Mouse (Mus musculus) CD4-positive, CD25-positive, alpha-beta regulatory T cell, adult 4 months (primary cell): Measurements from ENCODE around the gene Mocs2. TPM values are rescaled to one million over a fixed set of nuclear protein-coding genes. Genes with fewer than 3 reads are reported as not detected.

Experiments used
- ATAC-seq: one replicate; pipeline ENCODE4 v1.8.0; 2017
- polyA plus RNA-seq, 2 experiments: library from polyadenylated mRNA; unstranded; fragments of 100-300 nt; shearing (Covaris generic); gene quantifications; one replicate each; pipeline ENCODE4 v1.2.1; 2017

Gene Mocs2
- 10 to 100 TPM; 47.6 to 51.0 TPM for polyA plus RNA-seq

DNA sequence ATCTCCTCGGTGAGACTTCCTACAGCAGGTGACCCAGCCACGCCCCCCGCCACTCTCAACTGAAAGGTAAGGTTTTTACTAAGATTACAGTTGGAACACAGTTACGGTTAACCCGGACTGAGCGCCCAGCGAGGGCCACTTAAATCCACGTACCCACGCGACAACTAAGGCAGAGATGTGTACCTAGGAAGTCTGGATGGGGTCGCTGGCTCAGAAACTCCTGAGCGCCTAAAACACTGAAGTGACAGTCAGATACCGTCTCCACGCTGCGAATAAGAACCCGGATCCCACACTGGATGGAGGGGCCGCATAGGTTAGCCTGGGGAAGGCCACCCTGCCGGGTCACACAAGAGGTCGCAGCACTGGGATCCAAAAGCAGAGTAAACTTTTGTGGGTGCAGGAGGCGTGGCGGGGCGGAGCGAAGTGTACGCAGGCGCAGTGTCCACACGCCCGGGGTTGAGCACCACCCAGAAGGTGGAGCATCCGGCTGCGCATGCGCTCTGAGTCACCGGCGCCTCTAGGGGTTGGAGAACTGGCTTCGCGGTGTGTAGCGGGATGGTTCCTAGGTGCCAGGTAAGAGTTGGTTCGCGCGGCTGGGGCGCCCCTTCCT is at the start of gene Mocs2:
Gene Mocs2, plus strand, starts transcription at position 486 of the 610 bp plus-strand sequence.
- peak; percentile 95 for ATAC-seq

DNA sequence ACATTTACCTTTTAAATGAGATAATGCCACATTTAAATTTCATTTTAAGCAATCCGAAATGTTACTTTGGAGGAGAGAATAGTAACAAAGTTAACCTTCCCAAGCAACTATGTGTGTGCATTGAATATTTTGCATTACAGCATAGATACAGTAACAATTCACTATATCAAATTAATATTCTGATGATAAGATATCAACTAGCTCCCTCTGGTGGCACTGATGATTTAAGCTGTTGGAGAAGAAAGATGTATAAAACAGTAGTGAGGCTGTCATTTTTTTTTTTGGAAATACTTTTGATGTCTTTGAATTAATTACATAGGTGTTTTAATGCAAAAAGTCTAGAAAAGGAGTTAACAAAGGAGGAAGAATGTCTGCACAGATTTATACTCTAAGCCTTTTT is 26.5 kb upstream of the Mocs2 start:
- no peak for ATAC-seq

DNA sequence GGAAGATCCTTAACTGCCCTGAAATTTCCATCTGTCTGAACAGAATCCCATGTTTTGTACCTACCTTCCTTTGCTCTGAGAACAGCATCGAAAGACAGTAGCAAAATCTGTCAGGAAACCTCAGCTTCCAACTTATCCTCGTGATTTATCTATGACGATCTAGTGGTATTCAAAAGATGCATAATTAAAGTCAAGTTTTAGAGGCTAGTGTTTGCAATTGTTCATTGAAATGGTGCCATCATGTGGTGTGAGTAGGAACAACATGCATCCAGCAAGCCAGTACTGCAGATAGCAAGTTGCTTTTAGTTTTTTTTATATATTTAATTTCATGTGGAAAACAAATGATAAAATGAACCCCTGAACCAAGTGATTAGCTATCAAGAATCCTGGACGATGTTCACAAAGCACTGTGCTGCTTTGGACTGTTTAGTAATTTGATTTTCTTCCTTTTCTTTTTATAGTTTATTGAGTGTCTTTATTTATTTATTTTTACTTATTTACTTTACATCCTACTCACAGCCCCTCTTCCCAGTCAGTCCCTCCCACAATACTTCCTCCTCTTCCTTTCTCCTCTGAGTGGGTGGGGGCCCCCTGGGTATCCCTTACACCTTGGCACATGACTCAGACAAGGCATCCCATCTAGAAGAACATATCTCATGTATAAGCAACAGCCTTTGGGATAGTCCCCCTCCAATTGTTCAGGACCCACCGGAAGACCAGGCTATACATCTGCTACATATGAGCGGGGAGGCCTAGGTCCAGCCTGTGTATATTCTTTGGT is 24.6 kb upstream of the Mocs2 start:
- ATAC-seq = peak; percentile 43

DNA sequence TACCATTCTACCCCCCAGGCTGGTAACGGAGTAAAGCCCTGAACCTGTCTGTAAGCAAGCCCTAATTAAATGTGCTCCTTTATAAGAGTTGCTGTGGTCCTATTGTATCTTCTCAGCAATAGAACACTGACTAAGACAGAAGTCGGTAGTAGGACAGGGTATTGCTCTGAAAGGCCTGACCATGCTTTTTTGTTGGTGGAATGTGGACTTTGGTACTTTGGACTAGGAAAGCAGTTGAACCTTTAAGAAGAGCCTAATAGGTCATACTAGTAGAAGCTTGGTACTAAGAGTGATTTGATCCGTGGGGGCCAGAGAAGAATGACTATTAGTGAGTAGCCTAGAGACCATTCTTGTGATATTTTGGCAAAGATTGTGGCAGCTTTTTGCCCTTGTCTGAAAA is 16.2 kb upstream of the Mocs2 start:
- ATAC-seq = no peak

DNA sequence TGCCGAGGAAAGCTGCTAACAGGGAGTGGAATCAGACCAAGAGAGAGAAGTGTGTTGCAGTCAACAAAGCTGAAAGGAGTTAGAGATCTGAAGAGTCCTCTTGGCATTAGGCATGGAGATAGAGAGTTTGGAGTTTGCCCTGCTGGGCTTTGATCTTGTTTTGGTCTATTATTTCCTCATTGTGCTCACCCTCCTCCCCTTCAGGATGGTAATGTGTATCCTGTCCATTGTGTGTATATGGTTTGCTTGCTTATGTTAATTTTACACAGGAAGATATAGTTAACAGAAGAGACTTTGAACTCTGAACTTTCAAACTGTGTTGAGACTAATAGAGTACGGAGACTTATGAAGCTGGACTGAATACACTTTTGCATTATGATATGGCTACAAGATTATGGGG is 15.1 kb upstream of the Mocs2 start:
- no peak for ATAC-seq

DNA sequence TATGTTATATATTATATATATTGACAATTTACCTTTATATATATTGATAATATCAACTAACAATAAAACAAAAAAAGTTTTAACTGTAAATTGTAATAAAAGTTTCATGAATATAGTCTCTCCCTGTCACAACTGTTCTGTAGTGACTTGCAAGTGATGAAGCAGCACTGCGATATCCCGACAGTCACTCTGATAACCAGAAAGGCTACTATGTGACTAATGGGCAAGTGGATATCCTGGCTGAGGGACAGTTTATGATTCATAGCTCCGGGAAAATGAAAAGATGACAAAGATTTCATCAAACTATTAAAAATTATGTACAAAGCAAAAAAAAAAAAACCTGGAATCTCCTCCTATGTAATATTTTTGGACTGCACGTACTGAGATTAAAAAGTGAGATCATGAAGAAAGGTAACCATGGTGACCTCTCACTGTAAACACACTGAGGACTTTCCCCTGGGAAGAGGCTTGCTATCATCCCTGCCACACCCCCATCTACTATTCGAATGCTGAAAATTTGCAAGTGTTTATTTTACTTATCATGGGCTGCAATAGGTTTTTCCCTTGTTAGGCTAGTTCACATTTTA is 8.3 kb upstream of the Mocs2 start:
- no peak for ATAC-seq

DNA sequence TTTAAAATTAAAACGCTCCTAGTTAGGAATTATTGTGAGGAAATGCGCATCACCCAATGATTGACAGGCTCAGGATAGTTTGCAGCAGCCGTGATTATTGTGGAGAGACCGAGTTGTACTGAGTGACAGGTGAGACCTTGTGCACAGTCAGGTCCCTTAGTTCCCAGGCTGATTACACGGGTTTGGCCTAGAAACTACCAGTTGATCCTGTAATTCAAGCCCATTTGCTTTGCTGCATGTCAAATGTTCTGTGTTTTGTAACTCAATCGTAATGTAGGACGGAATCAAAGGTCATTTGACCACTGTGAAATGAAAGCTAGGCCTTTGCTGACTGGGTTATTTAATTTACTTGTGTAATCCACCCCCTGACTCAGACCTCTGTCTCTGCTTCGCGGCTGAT is 477 bp downstream of the Mocs2 start:
- ATAC-seq = peak; percentile 40

DNA sequence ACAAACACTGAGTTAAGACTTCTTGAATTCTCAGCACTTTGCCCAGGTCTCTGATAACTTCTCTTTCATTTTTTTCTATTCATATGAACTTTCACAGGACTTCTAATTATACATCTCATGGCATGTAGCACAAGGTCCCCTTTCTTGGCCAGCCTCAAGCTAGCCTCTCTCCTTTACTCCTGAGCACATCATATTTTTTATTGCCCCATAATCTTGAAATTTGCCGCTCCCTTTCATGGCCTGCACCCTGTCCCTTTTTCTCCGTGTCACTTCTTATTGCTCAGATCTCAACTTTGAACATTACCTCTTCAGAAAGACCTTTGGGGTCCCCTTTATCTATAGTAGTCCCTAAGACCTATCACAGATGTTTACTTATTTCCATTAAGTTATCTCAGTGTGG is 4.8 kb downstream of the Mocs2 start:
- ATAC-seq = no peak

DNA sequence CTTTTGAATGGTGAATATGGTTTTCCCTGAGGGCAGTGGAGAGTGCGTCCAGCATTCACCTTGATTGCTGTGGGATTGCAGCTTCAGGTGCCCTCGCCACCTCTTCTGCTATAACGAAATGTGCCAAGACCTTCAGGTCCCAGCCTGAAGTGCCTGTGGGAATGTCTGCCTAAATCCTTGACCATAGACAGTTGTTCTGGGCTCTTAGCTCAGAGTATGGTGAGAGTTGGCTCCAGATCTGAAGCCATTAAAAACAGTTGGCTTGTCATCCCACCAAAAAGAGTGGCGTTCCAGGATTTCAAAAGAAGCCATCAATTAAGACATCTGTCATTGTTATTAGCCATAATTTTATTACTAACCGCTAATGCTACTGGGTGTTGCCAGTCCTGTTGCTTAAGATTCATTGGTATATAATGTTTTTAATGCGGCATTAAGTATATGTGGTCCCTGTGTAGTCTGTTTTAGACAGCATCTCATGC is 7.4 kb downstream of the Mocs2 start:
- no peak for ATAC-seq

DNA sequence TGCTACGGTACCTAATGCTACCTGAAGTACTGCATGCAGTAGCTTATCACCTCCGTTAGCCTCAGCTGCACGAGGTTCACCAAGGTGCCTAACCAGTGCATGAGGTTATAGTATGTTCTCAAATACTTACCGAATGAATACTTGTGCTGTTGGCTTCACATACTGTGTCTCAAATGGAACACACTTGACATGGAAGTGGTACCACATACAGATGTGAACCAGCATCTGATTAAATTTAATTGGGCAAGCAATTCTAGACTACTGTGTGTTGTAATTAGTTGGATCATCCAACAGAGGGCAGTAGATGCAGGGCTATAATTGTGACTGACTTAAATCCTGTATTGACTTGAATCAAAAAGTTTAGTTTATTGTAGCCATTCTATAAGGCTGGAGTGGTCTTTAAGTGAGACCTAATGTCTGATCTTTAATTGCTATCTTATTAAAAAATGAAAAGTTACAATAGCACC is 13.4 kb downstream of the Mocs2 start:
- ATAC-seq = peak; percentile 86

DNA sequence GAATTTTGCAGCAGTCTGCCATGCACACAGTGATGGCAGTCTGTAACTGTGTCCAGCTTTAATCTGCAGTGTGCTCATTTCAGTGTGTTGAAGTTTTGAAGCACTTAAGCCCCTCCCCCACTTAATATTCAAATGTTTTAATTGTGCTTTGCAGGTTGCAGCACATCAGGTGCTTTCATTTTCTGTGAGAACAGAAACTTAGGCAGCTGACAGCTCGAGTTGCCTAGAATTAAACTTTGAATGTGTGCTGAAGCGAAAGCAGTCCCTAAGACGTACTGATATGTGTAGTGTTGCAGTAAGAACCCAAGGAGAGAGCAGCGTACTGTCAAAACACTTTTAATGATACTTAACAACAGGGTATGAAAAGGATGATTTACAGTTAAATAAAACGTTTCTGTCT is 14.7 kb downstream of the Mocs2 start:
- peak; percentile 53 for ATAC-seq

DNA sequence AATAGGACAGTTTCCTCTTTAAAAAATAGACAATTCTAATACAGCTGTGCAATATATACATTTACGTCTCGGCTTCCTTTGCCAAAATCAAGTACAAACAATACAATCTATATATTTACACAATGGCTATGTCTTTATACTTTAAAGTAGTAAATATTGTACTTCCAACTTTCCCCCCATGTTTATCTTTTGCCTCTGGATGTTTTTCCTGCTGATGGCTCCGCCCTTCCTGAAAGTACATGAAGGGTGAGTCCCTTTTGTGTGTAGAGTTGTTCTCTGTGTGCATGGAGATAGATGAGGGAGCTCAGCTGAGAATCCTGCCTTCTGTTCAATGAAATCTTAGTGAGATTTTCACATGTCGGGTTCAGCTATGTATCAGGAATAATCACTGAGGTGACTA is 15.3 kb downstream of the Mocs2 start:
- no peak for ATAC-seq

DNA sequence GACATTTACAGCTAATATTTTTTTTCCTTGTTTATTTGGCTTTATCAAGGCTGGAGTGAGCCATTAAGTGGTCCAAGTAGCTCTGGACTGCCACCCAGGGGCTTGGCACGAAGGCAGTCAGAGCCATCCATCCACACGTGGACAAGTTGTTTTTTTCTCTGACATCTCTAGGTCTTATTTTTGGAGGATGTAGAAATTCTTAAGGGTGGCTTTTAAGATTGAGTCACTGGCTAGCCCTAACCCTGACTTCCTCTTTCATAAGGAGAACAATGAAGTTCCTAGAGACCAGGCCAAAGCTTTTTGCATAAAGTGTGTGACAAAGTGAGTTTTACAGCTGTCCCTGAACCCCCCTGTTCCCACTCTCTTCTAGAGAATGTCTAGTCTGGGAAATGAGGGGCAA is 16.5 kb downstream of the Mocs2 start:
- ATAC-seq = no peak

DNA sequence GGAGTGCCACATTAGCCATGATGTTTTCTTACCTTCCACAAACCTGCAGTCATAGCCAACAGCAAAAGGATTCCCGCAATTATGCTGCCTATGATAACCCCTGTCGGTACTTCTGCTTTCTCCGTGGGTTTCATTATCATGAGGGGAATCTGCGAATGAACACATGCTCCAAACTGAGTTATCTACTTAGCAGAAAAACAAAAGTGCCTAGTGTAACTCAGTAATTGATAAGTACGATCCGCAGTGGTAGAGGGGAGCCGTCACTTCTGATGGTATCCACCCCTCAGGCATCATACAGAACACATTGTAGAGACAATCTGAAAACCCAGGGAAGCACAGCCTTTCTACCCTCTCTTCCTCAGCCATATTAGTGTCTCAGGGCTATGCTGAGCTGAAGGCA is 19.0 kb downstream of the Mocs2 start:
- no peak for ATAC-seq

DNA sequence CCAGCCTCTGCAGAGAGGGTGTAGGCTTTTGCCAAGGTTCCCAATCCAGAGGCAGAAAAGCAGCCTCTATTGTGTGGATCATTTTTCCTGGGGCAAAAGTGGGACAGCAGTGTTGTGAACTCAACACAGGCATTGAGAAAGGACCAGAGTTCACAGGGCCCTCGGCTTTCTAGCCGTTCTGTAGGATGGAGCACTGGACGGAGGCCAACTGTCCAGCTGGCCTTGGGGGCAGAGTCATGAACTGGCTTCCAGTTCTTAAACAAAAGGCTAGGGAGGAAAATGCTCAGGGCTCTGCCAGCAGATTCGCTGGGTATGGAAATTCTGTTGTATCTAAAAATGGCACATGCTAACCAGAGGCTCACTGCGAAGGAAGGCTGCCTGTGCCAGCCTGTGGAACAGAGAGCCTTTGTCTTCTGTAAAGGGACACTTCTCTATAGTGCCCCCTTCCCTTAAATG is 20.5 kb downstream of the Mocs2 start:
- ATAC-seq = no peak

DNA sequence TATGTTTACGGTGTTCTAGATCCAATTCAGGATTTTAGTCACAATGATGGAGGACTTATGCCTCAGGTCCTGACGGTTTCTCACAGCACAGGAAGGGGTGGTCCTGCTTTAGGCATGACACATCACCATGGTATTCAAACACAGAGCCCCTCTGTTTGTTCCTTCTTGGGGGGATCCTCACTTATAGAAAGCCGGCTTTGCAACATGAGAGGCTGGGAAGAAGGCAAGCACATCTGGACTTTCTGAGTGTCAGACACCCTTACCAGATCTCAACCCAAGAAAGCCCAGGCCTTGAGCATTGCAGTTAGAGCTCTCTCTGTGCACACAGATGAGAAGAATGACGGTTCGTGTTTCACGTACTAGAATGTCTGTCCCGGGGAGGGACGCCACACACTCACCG is 21.1 kb downstream of the Mocs2 start:
- ATAC-seq = no peak

DNA sequence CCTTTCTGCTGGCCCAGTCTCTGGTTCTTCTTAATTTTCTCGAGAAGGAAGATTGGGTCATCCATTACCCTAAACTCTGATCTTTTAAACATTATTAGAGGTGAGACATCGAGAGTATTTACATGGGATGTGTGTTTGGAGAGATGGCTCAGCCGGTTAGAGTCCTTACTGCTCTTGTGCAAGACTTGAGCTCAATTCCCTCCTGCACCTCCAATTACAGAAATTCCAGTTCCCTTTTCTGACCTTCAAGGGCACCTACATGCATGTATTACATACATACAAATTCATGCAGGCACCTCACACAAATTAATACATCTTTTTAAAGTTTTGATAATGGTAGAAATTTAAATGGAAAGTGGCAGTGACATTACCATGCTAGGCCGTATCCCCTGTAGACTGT is 22.5 kb downstream of the Mocs2 start:
- no peak for ATAC-seq

DNA sequence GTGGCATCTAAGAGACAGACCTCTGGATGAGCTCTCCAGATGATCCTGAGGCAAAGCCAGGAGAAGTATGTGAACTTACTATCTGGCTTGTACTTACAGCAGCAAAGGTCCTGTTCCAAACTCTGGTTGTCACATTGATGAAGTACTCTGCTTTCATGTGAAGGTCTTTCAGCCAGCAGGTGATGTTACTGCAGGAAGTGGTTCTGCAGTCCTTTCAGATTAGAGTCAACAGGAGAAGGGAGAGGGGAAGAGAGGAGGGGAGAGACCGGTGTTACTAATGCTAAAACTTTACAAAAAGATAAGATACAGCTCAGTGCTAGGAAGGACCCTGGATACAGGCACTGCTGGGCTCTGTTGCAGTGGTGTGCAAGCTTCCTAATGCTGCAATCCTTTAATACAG is 25.3 kb downstream of the Mocs2 start:
- peak; percentile 57 for ATAC-seq

DNA sequence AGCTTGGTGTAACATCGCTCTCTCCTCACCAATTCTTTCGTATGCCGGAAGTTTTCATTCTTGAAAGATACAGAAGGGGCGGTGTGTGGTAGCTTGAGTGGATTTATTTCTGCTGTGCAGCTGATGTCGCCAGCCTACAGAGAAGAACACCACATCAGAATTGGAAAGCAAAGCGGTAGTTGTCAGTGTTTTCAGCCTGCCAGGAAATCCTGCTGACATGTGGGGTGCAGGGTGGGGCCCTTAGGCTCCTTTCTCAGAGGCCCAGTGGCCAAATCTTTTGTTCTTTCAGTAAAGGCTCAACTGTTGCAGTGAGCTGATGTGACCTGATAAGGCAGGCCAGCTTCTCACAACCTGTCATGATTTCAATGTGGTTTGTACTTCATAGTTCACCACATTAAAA is 27.8 kb downstream of the Mocs2 start:
- ATAC-seq = peak; percentile 72

DNA sequence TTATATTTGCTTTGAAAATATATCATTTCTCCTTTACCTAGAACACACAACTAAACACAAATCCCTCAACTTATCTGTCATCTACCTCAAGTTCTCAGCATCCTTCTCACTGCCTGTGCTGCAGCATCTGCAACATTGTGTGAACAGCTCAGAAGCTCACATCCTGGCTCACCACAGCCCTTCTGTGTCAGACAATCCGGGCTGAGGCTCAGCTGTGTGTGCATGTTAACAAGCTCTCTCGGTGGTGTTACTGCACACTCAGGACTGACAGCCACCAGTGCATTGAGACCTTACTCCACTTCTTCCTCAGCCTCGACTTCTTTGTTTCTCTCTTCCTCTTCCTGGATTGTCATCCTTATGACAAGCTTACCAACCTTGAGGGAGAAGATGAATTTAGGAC is 30.9 kb downstream of the Mocs2 start:
- ATAC-seq = peak; percentile 16

DNA sequence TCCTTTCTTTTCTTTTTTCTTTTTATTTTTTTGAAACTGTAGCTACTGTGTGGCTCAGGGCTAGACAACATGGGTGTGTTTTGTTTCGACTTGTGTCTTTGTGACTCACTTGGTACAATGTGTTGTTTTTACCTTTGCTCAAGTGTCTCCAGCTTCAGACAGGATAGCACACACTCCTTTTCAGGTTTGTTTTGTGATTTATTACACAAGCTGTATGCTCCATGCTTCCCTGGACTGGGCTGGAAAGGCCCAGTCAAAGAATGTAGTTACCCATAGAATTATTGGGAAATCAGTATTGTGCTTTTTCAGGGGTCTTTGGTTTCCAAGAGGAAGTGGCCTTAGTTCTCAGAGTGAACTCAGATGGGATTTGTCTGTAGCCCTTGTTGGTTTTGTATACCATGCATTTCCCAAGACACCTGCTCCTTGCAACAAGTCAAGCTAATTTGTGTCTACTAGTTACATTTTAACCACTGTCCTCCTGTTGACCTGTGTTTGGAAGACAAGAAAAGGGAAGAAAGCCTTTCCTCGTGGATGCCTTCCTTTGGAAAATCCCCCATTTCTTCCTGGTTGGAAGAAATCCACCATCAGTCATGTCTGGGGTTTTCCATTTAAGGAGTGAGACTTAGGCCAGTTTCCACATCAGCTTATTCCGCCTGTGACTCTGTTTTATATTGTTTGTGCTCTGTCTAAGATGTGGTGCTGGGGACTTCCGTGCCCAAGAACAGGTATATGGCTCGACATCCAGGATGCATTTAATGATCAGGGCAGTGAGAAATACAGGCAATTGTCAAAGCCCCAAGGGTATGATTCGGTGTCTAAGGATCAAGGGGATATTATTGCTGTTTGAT is 34.5 kb downstream of the Mocs2 start:
- no peak for ATAC-seq

DNA sequence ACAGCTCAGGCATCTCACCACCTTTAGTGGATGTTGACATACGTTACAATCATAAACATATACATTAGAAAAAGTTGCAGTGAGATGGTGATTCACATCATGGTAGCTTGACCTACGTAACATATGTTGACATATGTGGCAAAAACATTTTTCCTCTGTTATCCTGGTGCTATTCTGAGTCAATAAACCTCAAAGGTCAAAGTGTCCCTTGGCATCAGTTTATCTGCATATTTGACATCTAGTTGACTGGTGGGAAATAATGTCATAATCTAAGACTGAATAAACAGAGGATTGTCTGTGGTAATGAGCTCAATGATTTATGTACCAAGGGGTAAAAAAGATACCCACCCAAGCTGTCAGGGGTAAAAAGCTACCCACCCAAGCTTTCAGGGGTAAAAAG is 35.1 kb downstream of the Mocs2 start:
- no peak for ATAC-seq

DNA sequence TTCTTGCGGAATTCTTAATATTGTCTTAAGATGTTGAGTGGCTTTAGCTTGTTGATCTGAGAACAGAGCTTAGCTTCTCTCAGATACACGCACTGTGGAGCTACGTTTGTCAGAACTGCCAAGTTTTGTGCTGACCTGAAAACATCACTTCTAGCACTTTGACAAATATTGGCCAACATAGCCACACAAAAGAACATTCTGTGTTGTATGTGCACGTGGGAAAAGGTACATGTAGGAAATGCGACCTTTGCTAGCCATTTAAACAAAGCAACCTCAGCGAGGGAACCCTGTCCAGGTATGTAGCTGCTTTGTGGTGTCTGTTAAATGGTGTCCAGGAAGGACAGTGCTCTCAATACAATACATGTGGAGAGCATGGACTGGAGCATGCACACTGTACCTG is 36.0 kb downstream of the Mocs2 start:
- ATAC-seq = no peak
